Mouse (Mus musculus) limb, embryonic 14.5 days (tissue): ENCODE measurements around the gene Slc23a2. TPM values are rescaled to one million over a fixed set of nuclear protein-coding genes. Genes with fewer than 3 reads are reported as not detected.

Experiments
- ATAC-seq: fragments of 200-750 bp; cut with Nextera tagmentation; 2 replicates; pipeline ENCODE4 v1.8.0; 2017; ENCODE audit warnings: low read depth, moderate number of reproducible peaks, moderate TSS enrichment; ENCODE audit not compliant: low FRiP score
- DNase-seq: peaks from one replicate; pipeline ENCODE4 v3.0.0-alpha.2; 2015; ENCODE audit warnings: low spot score
- H3K27ac ChIP-seq: fragments of 300-500 bp; sonication (generic); replicated peaks from 2 replicates; pipeline ENCODE4 v1.5.1; 2014; ENCODE audit warnings: low read depth, mild to moderate bottlenecking, low read length, moderate library complexity, mixed read lengths
- H3K27me3 ChIP-seq: fragments of 300-500 bp; sonication (generic); 2 replicates; pipeline ENCODE4 v1.6.1; 2014; ENCODE audit warnings: low read length, mixed read lengths; ENCODE audit not compliant: control insufficient read depth, insufficient read depth
- H3K36me3 ChIP-seq: fragments of 300-500 bp; sonication (generic); 2 replicates; pipeline ENCODE4 v1.6.1; 2014; ENCODE audit warnings: mild to moderate bottlenecking, low read length, moderate library complexity, mixed read lengths; ENCODE audit not compliant: control insufficient read depth, insufficient read depth
- H3K4me1 ChIP-seq: fragments of 300-500 bp; sonication (generic); 2 replicates; pipeline ENCODE4 v1.6.1; 2014; ENCODE audit warnings: antibody characterized with exemption, low read length, mixed read lengths; ENCODE audit not compliant: control insufficient read depth, insufficient read depth
- H3K4me2 ChIP-seq: fragments of 300-500 bp; sonication (generic); replicated peaks from 2 replicates; pipeline ENCODE4 v1.6.1; 2014; ENCODE audit warnings: low read depth, mild to moderate bottlenecking, low read length, moderate library complexity; ENCODE audit not compliant: severe bottlenecking
- H3K4me3 ChIP-seq: fragments of 300-500 bp; sonication (generic); replicated peaks from 2 replicates; pipeline ENCODE4 v1.5.1; 2014; ENCODE audit warnings: low read length
- H3K9ac ChIP-seq: fragments of 300-500 bp; sonication (generic); 2 replicates; pipeline ENCODE4 v1.6.1; 2014; ENCODE audit warnings: mild to moderate bottlenecking, low read depth, low read length, moderate library complexity; ENCODE audit not compliant: severe bottlenecking
- H3K9me3 ChIP-seq: fragments of 300-500 bp; sonication (generic); 2 replicates; pipeline ENCODE4 v1.6.1; 2016; ENCODE audit warnings: low read length; ENCODE audit not compliant: control insufficient read depth
- POLR2A ChIP-seq: fragments of 200-500 bp; IDR thresholded peaks from 2 replicates; pipeline ENCODE4 v1.8.0; 2012; ENCODE audit warnings: inconsistent platforms, mild to moderate bottlenecking, moderate library complexity, borderline replicate concordance; ENCODE audit not compliant: insufficient read depth, insufficient read length; ENCODE audit errors: extremely low read depth
- WGBS: fragments of 180-500 bp; shearing (Covaris S2); extraction: QIAGEN DNeasy Blood & Tissue Kit; methylation state at CpG from one replicate; pipeline ENCODE4 v1.1.7; 2014; 5-methylcytosine and 5-hydroxymethylcytosine counted together
- polyA plus RNA-seq, 2 experiments: library from polyadenylated mRNA; depleted of rRNA in 1 of 2; stranded (reverse) in 1 of 2; unstranded in 1 of 2; fragments of >200 nt; fragmentation: Nextera tagmentation in 1 of 2; extraction: Ambion mirVana in 1 of 2; gene quantifications; 2 replicates each; pipeline versions ENCODE4 v1.2.1 to v1.2.3; 2012 to 2014

Gene Slc23a2
- polyA plus RNA-seq, 2 experiments: 15.6 to 17.6 TPM

GRCm38 (mm10) chr2:132157482-132157881 lies 12.6 kb upstream of the Slc23a2 start:
- H3K4me1 ChIP-seq: no peaks in the 10 kb centered on the region
- 55% methylated on average over 4 of the region's 4 CpGs for WGBS
- ATAC-seq (no peak), DNase-seq (no peak)
- H3K27ac ChIP-seq: no peak overlapping the region
- H3K9ac ChIP-seq: no peak overlapping the region
- no peaks in the 10 kb centered on the region for H3K27me3 ChIP-seq
- H3K4me3 ChIP-seq: no peak overlapping the region
- no peak for TF ChIP-seq POLR2A
- no peaks in the 10 kb centered on the region for H3K9me3 ChIP-seq
- H3K4me2 ChIP-seq: no peak overlapping the region
- H3K36me3 ChIP-seq: no peaks in the 10 kb centered on the region

- H3K4me2 ChIP-seq: no peak overlapping the region
- no peaks in the 10 kb centered on the region for H3K4me1 ChIP-seq
- no peak for DNase-seq
- WGBS: 59% methylated on average over 5 of the region's 5 CpGs
- TF ChIP-seq POLR2A: no peak
- no peak overlapping the region for H3K27ac ChIP-seq
- H3K9ac ChIP-seq: no peak overlapping the region
- H3K36me3 ChIP-seq: no peaks in the 10 kb centered on the region
- no peak for ATAC-seq
- no peaks in the 10 kb centered on the region for H3K9me3 ChIP-seq
- no peak overlapping the region for H3K4me3 ChIP-seq
- H3K27me3 ChIP-seq: no peaks in the 10 kb centered on the region
These were observed 7.8 kb upstream of the Slc23a2 start for GRCm38 (mm10) chr2:132152670-132153069.

GRCm38 (mm10) chr2:132151592-132151991 lies 6.7 kb upstream of the Slc23a2 start:
- DNase-seq: no peak
- H3K27me3 ChIP-seq: no peaks in the 10 kb centered on the region
- H3K4me2 ChIP-seq: no peak overlapping the region
- no peak overlapping the region for H3K27ac ChIP-seq
- no peak for TF ChIP-seq POLR2A
- H3K9ac ChIP-seq: no peak overlapping the region
- no peaks in the 10 kb centered on the region for H3K9me3 ChIP-seq
- H3K4me1 ChIP-seq: no peaks in the 10 kb centered on the region
- ATAC-seq: no peak
- H3K4me3 ChIP-seq: no peak overlapping the region
- WGBS: 63% methylated on average over 6 of the region's 6 CpGs
- H3K36me3 ChIP-seq: no peaks in the 10 kb centered on the region

GRCm38 (mm10) chr2:132150926-132151325 lies 6.0 kb upstream of the Slc23a2 start:
- Histone ChIP-seq H3K36me3 (no peaks in the 10 kb centered on the region), H3K4me2 (no peak overlapping the region), H3K27ac (no peak overlapping the region), H3K4me1 (no peaks in the 10 kb centered on the region), H3K9ac (no peak overlapping the region), H3K27me3 (0 out of 2 replicates have a peak, but pooled peaks cover under 1% of the 10 kb centered on the region), H3K4me3 (no peak overlapping the region), H3K9me3 (no peaks in the 10 kb centered on the region)
- 67% methylated on average over 1 of the region's 1 CpGs for WGBS
- ATAC-seq (no peak), DNase-seq (no peak)
- TF ChIP-seq POLR2A: no peak

- WGBS: 19% methylated on average over 4 of the region's 4 CpGs
- H3K4me3 ChIP-seq: no peak overlapping the region
- H3K36me3 ChIP-seq: 0 out of 2 replicates have a peak, but pooled peaks cover 3% of the 10 kb centered on the region
- peaks cover 4% of the 10 kb centered on the region; the same call in 1 of the 2 replicates for H3K27me3 ChIP-seq
- ATAC-seq (no peak), DNase-seq (no peak)
- TF ChIP-seq POLR2A: no peak
- peaks cover 10% of the 10 kb centered on the region for H3K4me1 ChIP-seq
- no peak overlapping the region for H3K27ac ChIP-seq
- H3K4me2 ChIP-seq: no peak overlapping the region
- H3K9me3 ChIP-seq: no peaks in the 10 kb centered on the region
- no peak overlapping the region for H3K9ac ChIP-seq
These were observed 1.6 kb upstream of the Slc23a2 start for GRCm38 (mm10) chr2:132146502-132146901.
